Mouse (Mus musculus): ENCODE results near the gene Ing3. TPM values are rescaled to one million over a fixed set of nuclear protein-coding genes. Genes with fewer than 3 reads are reported as not detected.

The Ing3 gene
- total and polyA plus RNA-seq, 2 experiments, result 3.6 to 7.9 TPM

- Histone ChIP-seq H3K27me3 (ENCODE audit: control insufficient read depth, insufficient read depth, low read length) (no peaks in the 10 kb centered on the region), H3K4me1 (ENCODE audit: control insufficient read depth, insufficient read depth, low read length) (peaks cover 23% of the 10 kb centered on the region), H3K36me3 (ENCODE audit: control insufficient read depth, insufficient read depth, low read length) (peaks cover 2% of the 10 kb centered on the region; the same call in 1 of the 2 replicates), H3K79me2 (ENCODE audit: control insufficient read depth, insufficient read depth, low read length) (peaks cover 22% of the 10 kb centered on the region), H3K4me3 (ENCODE audit: insufficient read depth, low read depth, low read length) (no peak overlapping the region), H3K9ac (ENCODE audit: low read depth, low read length) (no peak overlapping the region), H3K27ac (replicated peaks; ENCODE audit: insufficient read depth, low read depth, low read length) (peak overlapping the region; percentile 22)
- peak; percentile 91 for DNase-seq (ENCODE audit: extremely low read depth, low read depth, low spot score)
- TF ChIP-seq POLR2A (IDR thresholded peaks at IDR 0.05; ENCODE audit: extremely low read depth, insufficient read depth, low read length), result no peak
- TF ChIP-seq CTCF (IDR thresholded peaks at IDR 0.05; ENCODE audit: low read depth, low read length), result no peak
- 15% methylated on average over 5 of the region's 5 CpGs for WGBS
Observed at GRCm38 (mm10) chr6:22012099-22012498, 62.7 kb downstream of the Ing3 start.

GRCm38 (mm10) chr6:22012501-22012900 is 63.1 kb downstream of the Ing3 start:
- H3K4me1 ChIP-seq (ENCODE audit: control insufficient read depth, insufficient read depth, low read length), result peaks cover 23% of the 10 kb centered on the region
- H3K9ac ChIP-seq (ENCODE audit: low read depth, low read length), result no peak overlapping the region
- peaks cover 2% of the 10 kb centered on the region; the same call in 1 of the 2 replicates for H3K36me3 ChIP-seq (ENCODE audit: control insufficient read depth, insufficient read depth, low read length)
- no peak for TF ChIP-seq CTCF (IDR thresholded peaks at IDR 0.05; ENCODE audit: low read depth, low read length)
- TF ChIP-seq POLR2A (IDR thresholded peaks at IDR 0.05; ENCODE audit: extremely low read depth, insufficient read depth, low read length), result no peak
- no peaks in the 10 kb centered on the region for H3K27me3 ChIP-seq (ENCODE audit: control insufficient read depth, insufficient read depth, low read length)
- peak overlapping the region; percentile 22 for H3K27ac ChIP-seq (replicated peaks; ENCODE audit: insufficient read depth, low read depth, low read length)
- no peak overlapping the region for H3K4me3 ChIP-seq (ENCODE audit: insufficient read depth, low read depth, low read length)
- DNase-seq (ENCODE audit: extremely low read depth, low read depth, low spot score), result peak; percentile 51
- peaks cover 22% of the 10 kb centered on the region for H3K79me2 ChIP-seq (ENCODE audit: control insufficient read depth, insufficient read depth, low read length)
- WGBS, result 26% methylated on average over 5 of the region's 5 CpGs

DNA sequence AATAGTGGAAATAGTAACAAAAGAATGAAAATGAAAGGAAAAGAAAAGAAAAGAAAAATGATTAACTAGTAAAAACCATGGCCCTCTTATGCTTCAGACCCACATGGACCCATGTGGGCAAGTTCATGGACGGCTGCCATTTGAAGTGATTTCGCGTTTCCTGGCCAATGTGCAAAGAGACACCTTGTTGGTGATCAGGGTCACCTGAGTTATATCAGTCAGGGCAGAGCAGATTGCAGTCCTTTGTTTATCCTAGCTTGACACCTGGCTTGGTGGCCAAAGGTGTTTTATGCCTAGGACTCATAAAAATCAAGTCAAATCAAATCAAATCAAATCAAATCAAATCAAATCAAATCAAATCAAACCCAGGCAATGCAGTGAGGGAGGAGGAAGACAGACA is 64.0 kb downstream of the Ing3 start:
- H3K27ac ChIP-seq (replicated peaks; ENCODE audit: insufficient read depth, low read depth, low read length), result peak overlapping the region; percentile 51
- H3K9ac ChIP-seq (ENCODE audit: low read depth, low read length), result no peak overlapping the region
- H3K4me1 ChIP-seq (ENCODE audit: control insufficient read depth, insufficient read depth, low read length), result peaks cover 23% of the 10 kb centered on the region
- TF ChIP-seq CTCF (IDR thresholded peaks at IDR 0.05; ENCODE audit: low read depth, low read length) (no peak), POLR2A (IDR thresholded peaks at IDR 0.05; ENCODE audit: extremely low read depth, insufficient read depth, low read length) (no peak)
- H3K79me2 ChIP-seq (ENCODE audit: control insufficient read depth, insufficient read depth, low read length), result peaks cover 19% of the 10 kb centered on the region
- H3K4me3 ChIP-seq (ENCODE audit: insufficient read depth, low read depth, low read length), result no peak overlapping the region
- peaks cover 4% of the 10 kb centered on the region; the same call in 1 of the 2 replicates for H3K36me3 ChIP-seq (ENCODE audit: control insufficient read depth, insufficient read depth, low read length)
- no peaks in the 10 kb centered on the region for H3K27me3 ChIP-seq (ENCODE audit: control insufficient read depth, insufficient read depth, low read length)
- peak; percentile 87 for DNase-seq (ENCODE audit: extremely low read depth, low read depth, low spot score)
- WGBS, result 10% methylated on average over 3 of the region's 3 CpGs

- peaks cover 23% of the 10 kb centered on the region for H3K4me1 ChIP-seq (ENCODE audit: control insufficient read depth, insufficient read depth, low read length)
- H3K79me2 ChIP-seq (ENCODE audit: control insufficient read depth, insufficient read depth, low read length), result peaks cover 17% of the 10 kb centered on the region
- H3K9ac ChIP-seq (ENCODE audit: low read depth, low read length), result no peak overlapping the region
- no peaks in the 10 kb centered on the region for H3K27me3 ChIP-seq (ENCODE audit: control insufficient read depth, insufficient read depth, low read length)
- H3K27ac ChIP-seq (replicated peaks; ENCODE audit: insufficient read depth, low read depth, low read length), result no peak overlapping the region
- no peak overlapping the region for H3K4me3 ChIP-seq (ENCODE audit: insufficient read depth, low read depth, low read length)
- WGBS, result 100% methylated on average over 6 of the region's 6 CpGs
- DNase-seq (ENCODE audit: extremely low read depth, low read depth, low spot score), result no peak
- TF ChIP-seq CTCF (IDR thresholded peaks at IDR 0.05; ENCODE audit: low read depth, low read length) (no peak), POLR2A (IDR thresholded peaks at IDR 0.05; ENCODE audit: extremely low read depth, insufficient read depth, low read length) (no peak)
- peaks cover 4% of the 10 kb centered on the region; the same call in 1 of the 2 replicates for H3K36me3 ChIP-seq (ENCODE audit: control insufficient read depth, insufficient read depth, low read length)
Observed at GRCm38 (mm10) chr6:22014291-22014911, 65.0 kb downstream of the Ing3 start.

- Histone ChIP-seq H3K79me2 (ENCODE audit: control insufficient read depth, insufficient read depth, low read length) (peaks cover 17% of the 10 kb centered on the region), H3K4me3 (ENCODE audit: insufficient read depth, low read depth, low read length) (no peak overlapping the region), H3K27ac (replicated peaks; ENCODE audit: insufficient read depth, low read depth, low read length) (no peak overlapping the region), H3K9ac (ENCODE audit: low read depth, low read length) (no peak overlapping the region), H3K36me3 (ENCODE audit: control insufficient read depth, insufficient read depth, low read length) (peaks cover 4% of the 10 kb centered on the region; the same call in 1 of the 2 replicates), H3K4me1 (ENCODE audit: control insufficient read depth, insufficient read depth, low read length) (peaks cover 8% of the 10 kb centered on the region), H3K27me3 (ENCODE audit: control insufficient read depth, insufficient read depth, low read length) (no peaks in the 10 kb centered on the region)
- 81% methylated on average over 7 of the region's 7 CpGs for WGBS
- no peak for TF ChIP-seq POLR2A (IDR thresholded peaks at IDR 0.05; ENCODE audit: extremely low read depth, insufficient read depth, low read length)
- no peak for DNase-seq (ENCODE audit: extremely low read depth, low read depth, low spot score)
Observed at GRCm38 (mm10) chr6:22017631-22018030, 68.3 kb downstream of the Ing3 start.

GRCm38 (mm10) chr6:22018768-22019445 is 69.5 kb downstream of the Ing3 start:
- peaks cover 4% of the 10 kb centered on the region; the same call in 1 of the 2 replicates for H3K36me3 ChIP-seq (ENCODE audit: control insufficient read depth, insufficient read depth, low read length)
- H3K4me3 ChIP-seq (ENCODE audit: insufficient read depth, low read depth, low read length), result no peak overlapping the region
- peak; percentile 51 for DNase-seq (ENCODE audit: extremely low read depth, low read depth, low spot score)
- no peak overlapping the region for H3K9ac ChIP-seq (ENCODE audit: low read depth, low read length)
- peaks cover 1% of the 10 kb centered on the region for H3K4me1 ChIP-seq (ENCODE audit: control insufficient read depth, insufficient read depth, low read length)
- no peaks in the 10 kb centered on the region for H3K27me3 ChIP-seq (ENCODE audit: control insufficient read depth, insufficient read depth, low read length)
- TF ChIP-seq CTCF (IDR thresholded peaks at IDR 0.05; ENCODE audit: low read depth, low read length), result no peak
- TF ChIP-seq POLR2A (IDR thresholded peaks at IDR 0.05; ENCODE audit: extremely low read depth, insufficient read depth, low read length), result no peak
- WGBS, result 57% methylated on average over 8 of the region's 8 CpGs
- H3K27ac ChIP-seq (replicated peaks; ENCODE audit: insufficient read depth, low read depth, low read length), result no peak overlapping the region
- peaks cover 18% of the 10 kb centered on the region for H3K79me2 ChIP-seq (ENCODE audit: control insufficient read depth, insufficient read depth, low read length)
